Mouse (Mus musculus): ENCODE measurements around the gene Npw.

GRCm38 (mm10) chr17:24647493-24647892 is 10.8 kb downstream of the Npw start:
- TF ChIP-seq POLR2A (IDR thresholded peaks at IDR 0.05; ENCODE audit: control insufficient read depth, extremely low read depth, insufficient read depth, low read length, poor library complexity): no peak
- TF ChIP-seq CTCF (IDR thresholded peaks at IDR 0.05; ENCODE audit: borderline replicate concordance, control insufficient read depth, extremely low read depth, insufficient read depth, low read length, poor library complexity): no peak

Data from thymus, adult 2 months (tissue).